Mouse (Mus musculus) heart, embryonic 14.5 days (tissue): ENCODE measurements at regions not wholly inside any gene's neighbourhood (a gene's known extent, or its start where the extent isn't known, plus 50 kb on each side); places are given as distances from the start of the nearest gene placed in this dataset.

ENCODE experiments used
- ATAC-seq: fragments of 200-750 bp; cut with Nextera tagmentation; 2 replicates; pipeline ENCODE4 v1.8.0; 2017; ENCODE audit warnings: low read depth, moderate TSS enrichment; ENCODE audit not compliant: insufficient number of reproducible peaks, insufficient read depth, low FRiP score
- H3K27ac ChIP-seq, 2 experiments: fragments of 200-500 bp in 1 of 2; fragments of 300-500 bp in 1 of 2; sonication (generic) in 1 of 2; replicated peaks in 1 of 2; 2 replicates each; pipeline ENCODE4 v1.5.1; 2012 to 2014; ENCODE audit warnings: low read depth in 2 of 2, low read length in 2 of 2, control low read depth in 1 of 2, mild to moderate bottlenecking in 1 of 2, mixed read lengths in 1 of 2; ENCODE audit not compliant: control insufficient read depth in 1 of 2, insufficient read depth in 1 of 2
- H3K27me3 ChIP-seq: fragments of 300-500 bp; sonication (generic); 2 replicates; pipeline ENCODE4 v1.6.1; 2014; ENCODE audit warnings: mild to moderate bottlenecking, low read length, control low read depth; ENCODE audit not compliant: control insufficient read depth, insufficient read depth
- H3K36me3 ChIP-seq: fragments of 300-500 bp; sonication (generic); 2 replicates; pipeline ENCODE4 v1.6.1; 2014; ENCODE audit warnings: mild to moderate bottlenecking, control low read depth, low read length, mixed read lengths; ENCODE audit not compliant: control insufficient read depth, insufficient read depth
- H3K4me1 ChIP-seq, 2 experiments: fragments of 200-500 bp in 1 of 2; fragments of 300-500 bp in 1 of 2; sonication (generic) in 1 of 2; 2 replicates each; pipeline ENCODE4 v1.6.1; 2012 to 2014; ENCODE audit warnings: low read length in 2 of 2, control low read depth in 1 of 2, mixed read lengths in 1 of 2; ENCODE audit not compliant: control insufficient read depth in 2 of 2, insufficient read depth in 2 of 2
- H3K4me2 ChIP-seq: fragments of 300-500 bp; sonication (generic); 2 replicates; pipeline ENCODE4 v1.6.1; 2014; ENCODE audit warnings: mild to moderate bottlenecking, low read length
- H3K4me3 ChIP-seq, 2 experiments: fragments of 200-500 bp in 1 of 2; fragments of 300-500 bp in 1 of 2; sonication (generic) in 1 of 2; 2 replicates each; pipeline ENCODE4 v1.5.1; 2012 to 2014; ENCODE audit warnings: low read length in 2 of 2, mild to moderate bottlenecking in 2 of 2, control low read depth in 1 of 2, low read depth in 1 of 2, moderate library complexity in 1 of 2; ENCODE audit not compliant: control insufficient read depth in 1 of 2, insufficient read depth in 1 of 2
- H3K9ac ChIP-seq: fragments of 300-500 bp; sonication (generic); 2 replicates; pipeline ENCODE4 v1.6.1; 2014; ENCODE audit warnings: mild to moderate bottlenecking, low read length
- H3K9me3 ChIP-seq: fragments of 300-500 bp; sonication (generic); 2 replicates; pipeline ENCODE4 v1.6.1; 2016; ENCODE audit warnings: low read length, control low read depth; ENCODE audit not compliant: control insufficient read depth
- WGBS: fragments of 180-500 bp; shearing (Covaris S2); extraction: QIAGEN DNeasy Blood & Tissue Kit; methylation state at CpG from one replicate; pipeline ENCODE4 v1.1.7; 2014; 5-methylcytosine and 5-hydroxymethylcytosine counted together

DNA sequence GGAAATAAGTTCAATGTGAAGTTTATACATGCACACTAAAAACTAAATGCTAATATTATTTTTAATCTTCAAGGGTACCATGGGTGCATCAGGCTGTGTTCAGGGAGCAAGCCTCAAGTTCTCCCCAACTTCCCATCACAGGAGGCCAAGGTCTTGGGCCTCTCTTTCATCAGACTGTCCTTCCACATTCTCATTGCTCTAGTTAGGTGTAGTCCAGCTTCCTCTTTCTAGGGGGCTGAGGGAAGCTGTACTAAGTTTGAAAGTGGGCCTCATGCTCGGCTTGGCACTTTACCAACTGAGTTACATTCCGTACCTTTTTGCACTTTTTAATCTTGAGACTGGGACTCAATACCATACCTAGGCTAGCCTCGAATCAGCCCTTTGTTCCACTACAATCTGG lies 173.3 kb downstream of the Dhx15 start:
- Histone ChIP-seq H3K27me3 (no peaks in the 10 kb centered on the region), H3K27ac (no peak overlapping the region), H3K4me2 (no peak overlapping the region), H3K4me1 (peaks cover 4 to 6% of the 10 kb centered on the region in 2 experiments; a peak in 3 of 4 replicates), H3K4me3 (no peak overlapping the region), H3K9me3 (no peaks in the 10 kb centered on the region), H3K36me3 (no peaks in the 10 kb centered on the region), H3K9ac (no peak overlapping the region)
- 58% methylated on average over 3 of the region's 3 CpGs for WGBS
- no peak for ATAC-seq

DNA sequence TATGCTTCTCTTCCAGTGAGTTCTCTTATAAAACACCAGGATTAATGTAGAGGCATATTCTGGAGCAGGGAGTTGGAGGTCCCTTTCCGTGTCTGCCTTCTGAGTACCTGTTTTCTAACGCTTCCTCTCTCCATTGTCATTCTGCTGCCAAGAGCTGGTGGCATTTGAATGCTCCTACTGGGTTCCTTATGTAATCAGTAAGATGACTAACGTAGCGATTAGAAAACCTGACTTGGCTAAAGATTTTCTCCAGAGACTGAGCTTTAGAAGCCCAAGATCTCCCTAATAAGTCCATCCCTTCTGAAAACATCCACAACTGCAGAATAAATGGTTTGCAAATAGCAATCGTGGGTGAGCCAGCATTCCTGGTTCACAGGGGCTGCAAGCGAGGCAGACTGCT lies 174.5 kb downstream of the Dhx15 start:
- H3K9ac ChIP-seq, result no peak overlapping the region
- no peaks in the 10 kb centered on the region for H3K9me3 ChIP-seq
- no peaks in the 10 kb centered on the region for H3K27me3 ChIP-seq
- H3K4me1 ChIP-seq, result no peaks in the 10 kb centered on the region
- no peak overlapping the region for H3K4me2 ChIP-seq
- no peaks in the 10 kb centered on the region for H3K36me3 ChIP-seq
- 41% methylated on average over 6 of the region's 6 CpGs for WGBS
- H3K27ac ChIP-seq, result no peak overlapping the region
- no peak for ATAC-seq
- H3K4me3 ChIP-seq, result no peak overlapping the region

DNA sequence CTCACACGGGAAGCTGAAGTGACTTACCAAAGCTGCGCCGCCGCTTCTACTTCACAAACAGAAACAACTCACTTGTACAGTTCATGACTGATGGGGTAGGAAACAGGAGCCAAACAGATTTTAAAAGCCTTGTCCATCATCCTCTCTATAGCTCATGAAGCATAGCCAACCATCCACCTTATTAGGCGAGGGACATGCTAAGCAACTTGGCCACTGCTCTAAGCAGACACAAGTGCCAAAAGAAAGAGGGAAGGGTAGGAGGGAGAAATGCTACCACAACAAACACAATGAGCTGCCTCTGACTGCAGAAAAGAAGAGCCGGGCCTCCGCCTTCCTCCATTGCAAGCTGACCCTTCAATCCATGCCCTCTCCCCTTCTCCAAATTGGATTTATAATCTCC lies 179.9 kb downstream of the Dhx15 start:
- Histone ChIP-seq H3K4me1 (peaks cover 2 to 7% of the 10 kb centered on the region in 2 experiments; a peak in 1 of 4 replicates), H3K27ac (no peak overlapping the region), H3K4me2 (no peak overlapping the region), H3K9me3 (no peaks in the 10 kb centered on the region), H3K36me3 (no peaks in the 10 kb centered on the region), H3K9ac (no peak overlapping the region), H3K27me3 (no peaks in the 10 kb centered on the region), H3K4me3 (no peak overlapping the region)
- 93% methylated on average over 7 of the region's 7 CpGs for WGBS
- ATAC-seq, result no peak

- 80% methylated on average over 3 of the region's 3 CpGs for WGBS
- Histone ChIP-seq H3K4me2 (no peak overlapping the region), H3K27ac (no peak overlapping the region), H3K4me3 (no peak overlapping the region), H3K9me3 (no peaks in the 10 kb centered on the region), H3K4me1 (peaks cover 2 to 7% of the 10 kb centered on the region in 2 experiments; a peak in 1 of 4 replicates), H3K27me3 (no peaks in the 10 kb centered on the region), H3K9ac (no peak overlapping the region), H3K36me3 (no peaks in the 10 kb centered on the region)
- ATAC-seq, result no peak
Observed at GRCm38 (mm10) chr5:52008942-52009341, 181.4 kb downstream of the Dhx15 start.

- Histone ChIP-seq H3K9me3 (no peaks in the 10 kb centered on the region), H3K36me3 (no peaks in the 10 kb centered on the region), H3K4me3 (no peak overlapping the region), H3K4me2 (no peak overlapping the region), H3K9ac (no peak overlapping the region), H3K27ac (no peak overlapping the region), H3K4me1 (peaks cover 2 to 7% of the 10 kb centered on the region in 2 experiments; a peak in 1 of 4 replicates), H3K27me3 (no peaks in the 10 kb centered on the region)
- WGBS, result 76% methylated on average over 3 of the region's 3 CpGs
- ATAC-seq, result no peak
Observed at GRCm38 (mm10) chr5:52006843-52007242, 183.5 kb downstream of the Dhx15 start.

DNA sequence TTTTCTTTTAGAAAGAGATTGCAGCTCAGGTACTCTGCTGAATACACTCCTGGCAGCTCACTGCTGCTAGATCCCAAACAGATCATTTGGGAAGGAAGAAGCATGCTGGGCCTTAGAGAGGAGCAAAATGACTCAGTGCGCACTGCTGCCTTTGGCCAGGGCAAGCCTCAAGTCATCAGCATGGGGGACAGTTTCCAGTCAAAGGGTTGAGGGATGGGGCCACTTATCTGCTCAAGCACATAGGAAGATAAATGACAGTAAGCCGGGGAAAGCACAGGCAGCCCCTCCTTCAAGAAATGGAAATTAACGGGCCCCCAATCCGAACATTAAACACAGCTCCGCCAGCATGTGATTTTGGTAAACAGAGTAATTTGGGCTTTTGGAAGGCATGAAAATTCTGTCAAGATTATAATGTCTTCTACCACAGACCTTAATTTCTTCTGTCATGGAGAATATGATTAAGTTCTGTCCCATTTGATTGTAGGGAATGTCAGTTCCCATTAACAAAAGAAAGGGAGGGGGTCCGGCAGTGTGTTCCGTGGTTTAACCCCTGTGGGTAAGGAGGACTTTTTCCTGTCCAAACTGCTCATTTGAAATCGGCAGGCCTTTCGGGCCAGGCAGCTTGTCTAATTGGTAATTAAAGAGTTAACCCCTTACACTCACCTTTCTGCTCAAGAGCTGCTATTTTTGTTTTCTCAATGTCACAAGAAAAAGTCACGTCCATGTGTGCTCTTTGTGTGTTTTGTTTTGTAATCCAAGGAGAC lies 199.3 kb downstream of the Dhx15 start:
- Histone ChIP-seq H3K27me3 (no peaks in the 10 kb centered on the region), H3K36me3 (no peaks in the 10 kb centered on the region), H3K4me1 (peaks cover 5 to 8% of the 10 kb centered on the region in 2 experiments; a peak in 3 of 4 replicates), H3K4me3 (no peak overlapping the region), H3K9ac (no peak overlapping the region), H3K27ac (no peak overlapping the region), H3K4me2 (no peak overlapping the region), H3K9me3 (no peaks in the 10 kb centered on the region)
- ATAC-seq, result no peak
- 47% methylated on average over 10 of the region's 10 CpGs for WGBS

DNA sequence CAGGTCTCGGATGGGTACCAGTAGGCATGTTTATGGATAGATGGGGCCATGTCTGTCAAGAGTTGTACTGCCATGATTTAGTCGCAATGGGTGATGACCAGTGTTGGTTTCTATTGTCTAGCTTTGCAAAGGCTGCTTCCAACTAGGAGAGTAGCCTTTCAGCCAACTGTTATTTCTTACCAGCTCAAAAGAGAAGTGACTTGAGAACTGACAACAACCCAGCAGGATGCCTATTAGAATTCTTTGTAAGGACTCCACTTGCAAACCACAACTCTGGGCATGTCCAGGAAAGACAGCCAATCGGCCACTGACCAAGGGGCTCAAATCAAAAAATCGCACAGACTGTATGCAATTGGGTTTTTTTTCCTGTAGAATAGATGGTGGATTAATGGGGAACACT lies 200.9 kb downstream of the Dhx15 start:
- H3K4me1 ChIP-seq, result peaks cover 7 to 13% of the 10 kb centered on the region in 2 experiments
- H3K27ac ChIP-seq, result no peak overlapping the region
- no peaks in the 10 kb centered on the region for H3K9me3 ChIP-seq
- H3K27me3 ChIP-seq, result no peaks in the 10 kb centered on the region
- no peak overlapping the region for H3K4me3 ChIP-seq
- H3K9ac ChIP-seq, result no peak overlapping the region
- WGBS, result 87% methylated on average over 4 of the region's 4 CpGs
- no peak overlapping the region for H3K4me2 ChIP-seq
- H3K36me3 ChIP-seq, result no peaks in the 10 kb centered on the region
- ATAC-seq, result no peak

- ATAC-seq, result no peak
- 67% methylated on average over 6 of the region's 6 CpGs for WGBS
- H3K27ac ChIP-seq, result no peak overlapping the region
Observed at GRCm38 (mm10) chr5:51988913-51989312, 201.4 kb downstream of the Dhx15 start.

More at GRCm38 (mm10) chr5:51988913-51989312, 201.4 kb downstream of the Dhx15 start:
- Histone ChIP-seq H3K9ac (no peak overlapping the region), H3K36me3 (no peaks in the 10 kb centered on the region), H3K4me3 (no peak overlapping the region), H3K4me2 (no peak overlapping the region), H3K27me3 (no peaks in the 10 kb centered on the region), H3K4me1 (peaks cover 7 to 13% of the 10 kb centered on the region in 2 experiments), H3K9me3 (no peaks in the 10 kb centered on the region)
